Mouse (Mus musculus): Measurements from ENCODE around the gene 9230102O04Rik.

DNA sequence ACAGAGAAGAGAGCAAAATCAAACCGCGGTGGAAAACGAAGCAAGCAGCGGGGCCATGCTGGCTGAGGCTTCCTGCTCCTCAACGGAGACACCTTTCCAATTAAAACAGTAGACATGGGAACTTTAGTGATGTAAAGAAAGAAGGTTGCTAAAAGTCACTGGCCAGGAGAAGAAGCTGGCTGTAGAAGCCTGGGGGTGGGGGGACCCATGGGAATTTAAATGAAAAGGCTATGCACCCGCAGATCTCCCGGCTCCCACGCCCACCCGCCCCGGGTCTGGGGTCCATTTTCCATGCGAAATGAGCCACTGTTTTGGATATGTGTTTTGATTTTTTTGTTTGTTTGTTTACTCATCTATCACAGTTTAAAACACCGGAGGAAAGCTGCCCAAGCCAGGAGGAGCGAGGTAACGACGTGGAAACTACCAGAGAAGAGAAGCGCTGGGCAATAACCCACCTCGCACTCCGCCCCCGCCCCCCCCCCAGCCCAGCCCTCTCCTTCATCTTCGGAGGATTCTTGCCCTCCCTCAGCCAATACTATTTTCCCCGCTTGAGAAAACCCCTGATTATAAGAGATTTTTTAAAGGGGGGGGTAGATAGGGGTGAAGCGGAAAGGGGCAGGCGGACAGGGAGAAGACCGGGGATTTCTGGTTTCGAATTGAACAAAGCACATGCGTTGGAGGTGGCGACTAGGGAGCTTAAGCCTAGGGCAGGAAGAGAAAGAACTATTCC is 5.4 kb downstream of the 9230102O04Rik start:
- no peak for TF ChIP-seq SMC3 (IDR thresholded peaks at IDR 0.05; ENCODE audit: low read depth, low read length)
- no peak for TF ChIP-seq POLR2A (IDR thresholded peaks at IDR 0.05; ENCODE audit: low read depth, low read length)
- TF ChIP-seq RCOR1 (conservative IDR thresholded peaks at IDR 0.05; ENCODE audit: low read depth, low read length) = no peak
- TF ChIP-seq MAZ (IDR thresholded peaks at IDR 0.05; ENCODE audit: low read depth, low read length) = no peak
